Mouse (Mus musculus) embryo, embryonic 10.5 days (tissue): Measurements from ENCODE around the gene Jph2.
"Not testable (repeated sequence)": the region's sequence is repeated elsewhere in the genome, so short reads cannot be mapped to it uniquely, and the experiment has no call there.

Experiments used
- DNase-seq: peaks from one replicate; pipeline ENCODE4 v3.0.0-alpha.2; 2015; ENCODE audit warnings: low spot score

The Jph2 gene

DNA sequence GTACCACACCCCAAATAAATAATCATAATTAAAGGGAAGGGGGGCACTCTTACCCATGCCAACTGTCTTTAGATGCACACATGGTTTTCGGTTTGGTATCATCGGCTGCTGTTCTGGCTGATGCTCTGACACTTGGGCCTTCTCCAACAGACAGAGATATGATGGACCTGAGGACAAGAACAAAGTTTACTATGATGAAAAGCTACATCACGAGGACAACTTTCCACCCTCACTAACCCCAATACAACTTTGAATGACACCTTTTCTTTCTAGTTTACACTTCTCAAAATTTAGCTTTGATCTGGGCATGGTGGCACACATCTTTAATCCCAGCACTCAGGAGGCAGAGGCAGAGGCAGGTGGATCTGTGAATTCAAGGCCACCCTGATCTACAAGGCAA is 13.6 kb upstream of the Jph2 start:
- not testable (repeated sequence) for DNase-seq

DNA sequence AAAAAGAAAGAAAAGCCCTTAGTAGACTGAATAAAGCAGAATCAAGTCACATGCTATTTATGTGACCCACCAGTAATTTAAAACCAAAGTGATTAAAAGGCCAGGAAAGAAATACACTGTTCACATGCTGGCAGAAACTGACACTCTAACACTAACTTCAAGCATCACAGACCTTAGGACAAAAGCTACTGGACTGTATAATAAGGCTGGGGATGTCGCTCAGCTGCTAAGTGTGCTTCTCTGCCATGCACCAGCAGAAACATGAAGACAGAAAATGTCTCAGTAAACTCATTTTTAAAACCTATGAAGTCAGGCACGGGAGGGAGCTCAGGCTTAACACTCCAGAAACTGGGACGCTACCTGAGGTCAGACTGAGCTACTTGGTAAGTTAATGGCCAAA is 12.4 kb upstream of the Jph2 start:
- DNase-seq = no peak

DNA sequence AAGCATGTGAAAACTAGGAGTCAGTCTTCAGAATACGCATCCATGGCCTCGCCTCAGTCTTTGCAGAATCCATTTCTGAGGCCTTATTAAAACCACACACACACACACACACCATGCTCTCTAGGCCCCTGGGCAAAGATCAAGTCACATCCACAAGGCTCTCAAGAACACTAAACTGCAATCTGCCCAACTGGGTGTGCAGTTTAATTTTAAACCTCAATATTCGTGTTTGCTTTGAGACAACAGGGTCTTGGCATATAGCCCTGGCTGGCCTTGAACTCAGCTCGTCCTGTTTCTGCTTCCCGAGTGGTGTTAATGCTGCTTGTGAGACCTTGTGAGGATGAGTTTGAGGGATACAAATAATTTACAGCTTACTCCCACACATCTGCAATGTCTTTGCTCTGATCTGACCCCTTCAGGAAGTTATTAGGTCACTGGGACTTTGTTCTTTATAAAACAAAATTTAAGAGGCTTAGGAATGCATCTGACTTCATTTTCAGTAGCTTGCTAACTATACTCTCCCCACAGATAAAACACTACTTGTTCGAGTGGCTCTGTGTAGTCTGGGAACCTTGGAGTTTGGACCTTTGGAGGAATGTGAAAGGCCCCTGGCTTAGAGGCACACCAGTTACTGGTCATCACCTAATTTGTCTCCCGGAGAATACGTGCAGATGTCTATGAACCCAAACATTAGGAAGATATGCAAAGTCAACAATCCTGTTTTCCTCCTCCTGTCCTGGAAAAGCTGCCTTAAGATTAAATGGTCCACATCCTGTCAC is 6.4 kb upstream of the Jph2 start:
- no peak for DNase-seq

DNA sequence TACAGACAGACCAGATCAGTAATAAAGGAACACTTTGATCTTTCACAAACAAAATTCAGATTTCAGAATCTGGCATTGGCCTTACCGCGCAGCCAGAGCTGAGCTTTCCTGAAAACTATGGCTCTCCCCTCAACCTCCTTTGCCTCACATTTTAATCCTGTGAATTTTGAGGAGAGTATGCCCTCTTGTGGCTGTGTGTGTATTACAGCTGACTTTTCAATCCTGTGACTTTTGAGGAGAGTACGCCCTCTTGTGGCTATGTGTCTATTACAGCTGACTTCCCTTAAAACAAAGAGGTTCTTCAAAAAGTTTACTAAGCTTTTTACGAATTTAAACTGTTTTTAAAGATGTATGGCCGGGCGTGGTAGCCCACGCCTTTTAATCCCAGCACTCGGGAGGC is 3.4 kb upstream of the Jph2 start:
- peak; percentile 96 for DNase-seq

DNA sequence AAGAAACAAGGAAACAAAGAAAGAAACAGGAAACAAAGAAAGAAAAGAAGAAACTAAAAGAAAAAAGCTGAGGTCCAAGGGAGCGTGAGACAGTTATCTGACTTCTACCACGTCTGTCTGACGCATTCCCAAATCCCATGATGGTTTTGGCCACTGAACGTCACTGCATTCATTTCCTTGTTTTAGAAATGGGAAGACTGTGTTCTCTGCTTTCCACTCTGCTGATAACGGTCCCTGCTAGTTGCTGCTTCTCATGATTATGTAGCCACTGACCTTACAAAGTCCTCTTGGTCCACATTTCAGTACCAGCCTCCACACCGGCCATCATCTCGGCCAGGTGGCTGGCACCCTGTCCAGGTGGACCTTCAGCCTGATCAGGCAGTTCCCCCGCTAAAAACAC is 1.4 kb upstream of the Jph2 start:
- no peak for DNase-seq

DNA sequence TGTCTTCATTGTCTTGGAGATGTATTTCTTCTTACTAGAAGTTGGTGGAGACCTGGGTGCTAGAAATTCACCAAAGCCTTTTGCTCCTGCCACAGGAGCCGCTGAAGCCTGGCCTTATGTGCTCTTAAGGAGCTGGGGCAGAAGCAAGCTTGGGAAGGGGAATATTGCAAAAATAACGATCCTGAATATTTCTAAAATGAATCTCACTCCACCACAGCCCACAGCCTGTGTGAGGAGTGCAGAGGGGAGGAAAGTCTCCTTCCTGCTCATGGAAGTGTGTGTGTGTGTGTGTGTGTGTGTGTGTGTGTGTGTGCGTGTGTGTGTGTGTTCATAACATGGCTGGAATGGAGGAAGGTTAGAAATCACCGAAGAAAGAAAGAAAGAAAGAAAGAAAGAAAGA is 977 bp upstream of the Jph2 start:
- DNase-seq = no peak

DNA sequence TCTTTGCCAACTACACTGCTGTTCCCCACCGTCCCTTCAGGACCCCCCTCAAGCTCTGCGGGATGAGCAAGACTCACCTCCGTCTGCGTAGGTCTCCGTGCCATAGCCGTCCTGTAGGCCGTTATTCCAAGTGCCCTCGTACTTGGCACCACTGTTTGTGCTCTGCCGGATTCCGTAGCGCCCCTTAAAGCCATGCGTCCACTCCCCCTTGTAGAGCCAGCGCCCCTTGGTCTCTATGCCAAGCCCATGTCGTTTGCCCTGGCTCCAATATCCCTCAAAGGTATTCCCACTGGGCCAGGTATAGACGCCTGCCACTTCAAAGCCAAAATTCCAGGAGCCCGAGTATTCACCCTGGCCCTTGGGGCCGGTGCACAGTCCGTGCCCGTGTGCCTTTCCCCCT is 722 bp downstream of the Jph2 start:
- DNase-seq = no peak

DNA sequence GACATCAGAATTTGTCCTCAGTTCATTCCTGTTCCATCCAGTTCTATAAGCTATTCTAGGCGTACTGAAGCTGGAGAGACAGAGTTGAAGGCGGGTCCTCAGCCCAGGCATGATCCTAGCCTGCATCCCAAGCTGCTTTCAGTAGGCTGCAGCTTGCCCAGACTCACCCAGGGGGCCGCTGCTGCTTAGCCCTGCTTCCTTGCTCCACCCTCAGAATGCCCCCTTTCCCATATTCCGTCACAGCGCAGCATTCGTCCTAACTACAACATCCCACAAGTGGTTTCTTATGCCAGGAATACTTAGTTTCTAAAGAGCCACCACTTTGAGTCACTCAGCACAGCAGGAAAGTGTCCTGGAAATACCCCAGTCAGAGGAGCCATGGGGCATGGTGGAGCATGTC is 2.8 kb downstream of the Jph2 start:
- DNase-seq = no peak

DNA sequence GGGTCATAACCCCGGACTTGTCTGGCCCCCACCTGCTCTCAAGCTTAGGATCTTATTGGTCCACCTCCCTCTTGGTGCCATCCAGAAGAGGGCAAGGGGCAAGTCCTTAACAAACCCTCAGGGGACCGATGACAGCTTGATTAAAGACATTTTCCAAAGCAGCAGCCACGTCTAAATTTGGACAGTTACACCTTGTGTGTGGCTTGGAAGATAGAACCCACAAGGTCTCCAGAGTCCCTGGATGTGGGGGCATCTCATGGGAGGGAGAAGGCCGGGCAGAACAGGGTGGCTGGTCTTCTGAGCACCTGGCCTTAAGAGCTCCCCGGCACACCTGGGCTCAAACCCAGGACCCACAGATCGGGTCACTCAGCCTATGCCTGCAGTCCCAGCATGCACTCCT is 3.8 kb downstream of the Jph2 start:
- DNase-seq = no peak

DNA sequence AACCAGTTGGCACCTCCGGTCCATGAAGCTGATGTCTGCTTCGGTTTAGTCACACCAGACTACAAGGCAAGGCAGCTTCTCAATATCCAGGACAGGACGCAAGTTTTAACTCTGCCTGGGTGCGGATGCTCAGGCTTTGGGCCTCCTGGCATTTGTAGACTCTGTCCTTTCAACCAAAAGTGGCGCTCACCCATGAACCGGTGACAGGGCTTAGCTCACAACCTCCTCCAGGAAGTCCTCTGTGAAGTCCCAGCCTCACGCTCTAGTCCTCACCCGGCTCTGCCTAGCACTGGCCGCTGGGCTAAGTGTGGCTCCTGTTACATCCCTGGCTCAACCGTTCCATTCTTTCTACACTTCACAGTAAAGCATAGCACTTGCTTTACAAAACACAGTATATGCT is 4.6 kb downstream of the Jph2 start:
- no peak for DNase-seq

DNA sequence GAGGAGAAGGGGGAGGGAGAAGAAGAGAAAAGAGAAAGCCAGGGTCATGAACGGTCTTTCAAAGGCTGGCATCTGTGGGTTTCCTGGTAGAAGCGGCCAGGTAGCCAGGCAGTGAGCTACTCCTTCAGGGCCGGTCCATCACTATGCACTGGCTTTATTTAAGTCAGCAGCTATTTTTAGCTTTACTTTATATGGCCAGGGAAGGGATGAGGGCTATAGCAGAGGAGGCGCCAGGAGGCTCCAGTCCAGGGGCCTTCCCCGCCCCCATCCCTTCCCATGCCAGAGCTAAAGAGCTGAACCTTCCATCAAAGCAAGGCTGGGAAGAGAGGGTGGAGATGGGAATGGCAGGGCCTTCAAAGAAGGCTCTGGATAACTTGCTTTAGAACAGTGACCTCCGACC is 5.4 kb downstream of the Jph2 start:
- DNase-seq = no peak

DNA sequence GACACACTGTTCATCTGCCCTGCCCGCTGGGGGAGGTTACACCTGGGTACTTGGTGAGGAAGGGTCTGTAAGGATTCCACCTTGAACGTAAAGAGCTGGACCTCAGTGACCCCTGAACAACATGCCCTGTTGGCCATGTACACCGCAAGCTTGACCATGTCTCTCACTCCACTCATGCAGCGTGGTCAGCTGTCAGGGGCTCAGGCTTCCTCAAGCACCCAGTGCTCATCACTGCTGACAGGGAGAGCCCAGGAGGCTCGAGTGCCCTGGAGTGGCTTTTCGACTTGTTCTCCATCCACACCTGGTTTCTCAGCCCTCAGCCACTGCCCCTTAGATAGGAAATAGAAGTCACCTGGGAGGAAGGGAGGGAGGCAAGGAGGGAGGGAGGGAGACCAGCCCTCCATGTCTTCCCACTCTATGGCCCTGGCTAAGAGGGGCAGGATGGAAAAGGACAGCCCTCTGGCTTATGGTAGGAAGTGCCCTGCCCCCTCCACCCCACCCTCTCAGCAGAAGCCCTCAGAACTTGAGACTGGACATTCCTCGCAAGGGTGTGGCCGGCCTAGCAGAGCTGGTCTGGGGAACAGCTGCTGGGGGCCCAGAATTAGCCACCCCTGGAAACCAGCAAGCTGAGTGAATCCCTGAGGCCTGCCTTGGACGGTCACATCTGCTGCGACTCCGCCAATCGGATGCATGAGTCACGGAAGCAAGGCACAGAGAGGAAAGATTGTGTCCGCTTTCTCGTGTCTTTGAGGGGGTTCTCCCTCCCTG is 11.2 kb downstream of the Jph2 start:
- no peak for DNase-seq

DNA sequence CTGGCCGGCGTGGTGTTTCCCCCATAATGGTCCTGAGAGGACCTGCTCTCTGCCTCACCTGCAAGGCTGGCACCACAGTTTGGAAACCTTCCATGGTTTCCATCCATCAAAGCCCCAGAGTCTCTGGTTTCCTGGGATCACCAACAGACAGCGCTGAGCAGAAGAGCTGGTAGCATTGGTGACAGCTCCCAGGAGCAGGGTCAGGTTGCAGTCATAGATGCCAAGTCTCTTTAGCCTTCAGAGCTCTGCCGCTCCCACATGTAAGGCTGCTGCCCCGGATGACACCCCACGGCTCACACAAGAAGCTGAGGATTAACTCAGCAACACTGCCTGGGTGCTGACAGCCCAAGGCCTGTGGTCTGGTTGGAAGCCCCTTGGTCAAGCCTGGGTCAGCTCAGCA is 12.7 kb downstream of the Jph2 start:
- no peak for DNase-seq

DNA sequence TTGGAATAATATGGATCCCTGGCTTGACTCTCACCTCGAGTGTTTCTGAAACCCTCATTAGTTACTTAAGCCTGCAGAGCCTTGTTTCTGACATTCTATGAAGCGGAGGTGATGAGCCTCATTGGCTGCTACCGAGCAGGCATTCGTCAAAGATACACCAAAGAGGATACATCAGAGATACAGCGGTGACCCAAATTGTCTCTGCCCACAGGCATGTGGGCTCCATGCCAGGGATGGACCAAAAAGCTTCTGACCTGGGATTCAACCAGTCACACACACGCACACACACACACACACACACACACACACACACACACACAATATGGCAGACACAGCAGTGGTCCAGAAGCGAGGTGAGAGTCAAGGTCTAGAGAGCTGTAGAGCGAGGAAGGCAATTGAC is 16.5 kb downstream of the Jph2 start:
- no peak for DNase-seq

DNA sequence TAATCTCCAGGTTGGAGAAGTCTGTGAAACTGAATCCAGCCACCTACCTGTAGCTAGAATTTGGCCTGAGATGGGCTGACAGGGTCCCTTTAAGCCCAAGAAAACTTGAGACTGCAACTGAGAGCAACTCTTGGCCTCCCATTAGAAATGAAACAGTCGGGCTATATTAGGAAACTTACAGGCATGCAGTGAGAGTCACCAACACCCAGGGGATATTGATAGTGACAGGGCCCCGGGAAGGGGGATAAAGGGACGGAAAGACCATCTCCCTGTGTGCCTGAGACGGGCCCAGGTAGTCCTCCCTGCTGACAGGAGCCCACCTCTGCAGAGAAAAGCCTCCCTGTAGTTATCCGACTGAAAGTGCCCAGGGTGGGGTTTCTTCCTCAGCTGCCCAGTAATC is 18.4 kb downstream of the Jph2 start:
- no peak for DNase-seq

DNA sequence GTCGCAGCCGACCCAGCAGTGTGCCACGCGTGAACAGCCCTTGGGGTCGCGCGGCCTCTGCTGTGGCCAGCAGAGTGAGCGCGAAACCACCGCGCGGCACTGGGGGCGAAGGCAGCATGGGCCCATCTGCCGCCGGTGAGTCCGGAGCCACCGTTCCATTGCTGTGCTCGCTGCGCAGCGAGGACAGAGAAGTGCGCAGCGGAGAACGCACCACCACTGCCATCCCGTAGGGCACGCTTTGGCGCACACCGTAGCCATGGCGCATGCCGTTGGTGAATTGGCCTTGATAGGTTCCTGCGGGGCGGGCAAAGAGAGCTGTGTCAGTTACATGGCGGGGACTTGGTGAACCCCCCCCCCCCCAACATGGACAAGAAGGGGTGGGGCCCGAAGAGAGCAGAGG is 21.7 kb downstream of the Jph2 start:
- DNase-seq = no peak

DNA sequence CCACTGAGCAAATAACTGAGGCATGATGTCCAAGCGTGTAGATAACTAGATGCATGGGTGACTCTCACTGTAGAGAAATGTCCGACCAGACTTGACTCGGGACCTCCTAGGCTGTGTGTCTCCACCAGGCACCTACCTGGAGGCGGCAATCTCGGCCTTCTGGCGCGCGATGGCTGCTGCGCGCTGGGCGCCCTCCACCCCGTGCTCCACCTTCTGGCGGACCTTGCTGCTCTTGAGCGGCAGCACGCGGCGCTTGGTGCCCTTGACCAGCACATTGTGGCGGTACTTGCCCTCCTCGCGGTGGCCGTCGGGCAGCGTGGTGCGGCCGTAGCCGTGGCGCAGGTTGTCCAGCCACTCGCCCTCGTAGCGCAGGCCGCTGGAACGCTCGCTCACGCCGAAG is 22.3 kb downstream of the Jph2 start:
- no peak for DNase-seq

DNA sequence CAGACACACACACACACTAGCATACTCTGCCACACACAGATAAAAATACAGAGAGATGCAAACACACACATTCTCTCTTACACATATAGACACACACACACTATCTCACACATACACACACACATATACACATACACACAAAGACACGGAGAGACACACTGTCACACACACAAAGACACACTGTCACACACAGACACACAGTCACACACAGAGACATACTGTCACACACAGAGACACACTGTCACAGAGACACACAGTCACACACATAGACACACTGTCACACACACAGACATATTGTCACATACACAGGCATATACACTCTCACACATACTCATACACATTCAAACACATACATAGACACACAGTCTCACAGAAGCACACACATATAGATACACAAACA is 25.2 kb downstream of the Jph2 start:
- no peak for DNase-seq

DNA sequence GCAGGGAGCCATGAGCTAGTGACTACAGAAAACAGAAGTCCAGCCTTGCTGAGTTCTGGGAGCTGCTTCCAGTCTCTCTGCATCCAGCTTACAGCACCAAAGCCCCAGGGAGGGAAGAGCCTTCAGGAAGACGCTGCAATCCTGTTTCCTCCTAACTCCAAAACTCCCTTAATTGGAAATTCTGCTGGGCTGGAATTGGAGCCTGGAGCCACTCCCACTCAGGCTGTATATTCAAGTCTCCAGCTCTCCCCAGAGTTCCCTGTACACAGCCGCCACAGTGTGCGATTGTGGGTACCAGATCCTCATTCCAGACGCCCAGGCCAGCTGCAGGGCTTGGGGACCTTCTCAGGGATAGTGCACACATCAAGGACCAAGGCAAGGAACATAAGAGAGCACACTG is 27.6 kb downstream of the Jph2 start:
- DNase-seq = no peak

DNA sequence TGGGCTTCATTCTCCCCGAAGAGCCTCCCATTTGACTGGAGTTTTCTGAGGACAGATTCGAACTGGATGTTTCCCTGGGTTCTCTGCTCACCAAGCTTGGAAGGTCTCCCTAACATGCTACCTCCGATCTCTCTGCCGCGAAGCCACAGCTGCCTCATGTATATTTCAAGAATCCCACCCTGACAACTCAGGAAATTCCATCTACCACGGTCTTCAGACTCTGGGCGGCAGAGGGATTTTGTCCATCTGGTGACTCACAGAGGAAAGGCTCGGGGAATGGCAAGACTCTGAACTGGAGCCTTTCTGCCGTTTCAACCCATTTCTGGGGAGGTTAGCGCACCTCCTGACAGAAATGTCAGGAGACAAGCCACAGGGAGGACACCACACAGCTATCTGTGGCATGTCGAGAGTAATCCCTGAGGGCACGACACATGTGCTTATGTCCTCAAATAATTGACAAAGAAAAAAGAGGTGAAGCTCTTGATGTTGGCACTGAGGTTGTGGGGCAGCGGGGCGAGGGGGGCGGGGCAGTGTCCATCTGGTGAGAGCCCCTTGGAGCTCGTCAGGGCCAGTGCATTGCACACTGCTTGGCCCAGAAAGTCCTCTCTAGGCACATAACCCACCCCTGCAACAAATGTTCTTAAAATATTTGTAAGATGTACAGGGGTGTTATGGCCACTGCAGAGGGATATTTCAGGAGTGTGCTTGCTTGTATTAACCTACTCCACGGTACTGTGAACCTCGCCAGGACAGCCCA is 32.8 kb downstream of the Jph2 start:
- no peak for DNase-seq

DNA sequence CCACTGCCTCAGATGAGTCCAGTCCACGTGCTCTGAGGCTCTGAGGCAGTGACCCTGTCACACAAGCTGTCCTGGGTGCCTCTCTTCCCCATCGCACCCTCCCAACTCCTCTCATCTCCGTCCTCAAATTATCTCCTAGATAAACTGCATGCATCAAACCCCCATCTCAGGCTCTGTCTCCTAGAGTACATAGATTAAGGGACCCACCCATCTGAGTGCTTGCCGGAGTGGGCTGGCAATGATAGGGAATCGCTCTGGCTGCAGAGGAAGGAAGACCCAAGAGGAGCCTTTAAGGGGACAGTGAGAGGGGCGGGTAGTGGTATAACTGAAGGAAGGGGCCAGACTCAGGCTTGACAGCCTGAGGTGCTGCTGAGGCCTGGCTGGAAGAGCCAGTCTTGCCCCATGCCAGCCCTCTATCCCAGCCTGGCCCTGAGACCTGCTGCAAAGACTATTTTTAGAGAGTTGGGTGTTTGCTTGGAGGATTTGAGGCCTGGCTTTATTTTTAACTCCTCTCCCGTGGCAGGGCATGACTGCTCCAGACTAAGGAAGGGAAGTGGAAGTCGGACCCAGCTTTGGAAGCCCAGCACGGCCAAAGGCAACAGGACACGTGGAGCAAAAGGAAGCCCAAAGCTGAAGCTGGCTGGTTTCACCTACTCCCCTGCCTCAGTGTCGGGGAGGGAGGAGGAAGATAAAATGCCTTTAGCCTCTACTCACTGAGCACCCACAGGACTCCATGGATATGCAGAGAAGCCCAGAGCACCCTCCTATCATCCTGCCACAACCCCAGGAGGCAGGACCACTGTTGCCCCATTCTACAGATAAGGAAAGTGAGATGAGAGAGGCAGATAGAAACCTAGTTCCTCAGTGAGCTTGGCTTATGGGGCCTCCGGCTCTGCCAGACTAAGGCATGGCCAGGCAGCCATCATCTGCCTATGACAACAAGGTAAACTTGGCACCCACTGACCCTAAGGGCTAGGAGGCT is 34.6 kb downstream of the Jph2 start:
- DNase-seq = no peak
